Mouse (Mus musculus): ENCODE measurements at regions not wholly inside any gene's neighbourhood (a gene's known extent, or its start where the extent isn't known, plus 50 kb on each side); places are given as distances from the start of the nearest gene placed in this dataset.

DNA sequence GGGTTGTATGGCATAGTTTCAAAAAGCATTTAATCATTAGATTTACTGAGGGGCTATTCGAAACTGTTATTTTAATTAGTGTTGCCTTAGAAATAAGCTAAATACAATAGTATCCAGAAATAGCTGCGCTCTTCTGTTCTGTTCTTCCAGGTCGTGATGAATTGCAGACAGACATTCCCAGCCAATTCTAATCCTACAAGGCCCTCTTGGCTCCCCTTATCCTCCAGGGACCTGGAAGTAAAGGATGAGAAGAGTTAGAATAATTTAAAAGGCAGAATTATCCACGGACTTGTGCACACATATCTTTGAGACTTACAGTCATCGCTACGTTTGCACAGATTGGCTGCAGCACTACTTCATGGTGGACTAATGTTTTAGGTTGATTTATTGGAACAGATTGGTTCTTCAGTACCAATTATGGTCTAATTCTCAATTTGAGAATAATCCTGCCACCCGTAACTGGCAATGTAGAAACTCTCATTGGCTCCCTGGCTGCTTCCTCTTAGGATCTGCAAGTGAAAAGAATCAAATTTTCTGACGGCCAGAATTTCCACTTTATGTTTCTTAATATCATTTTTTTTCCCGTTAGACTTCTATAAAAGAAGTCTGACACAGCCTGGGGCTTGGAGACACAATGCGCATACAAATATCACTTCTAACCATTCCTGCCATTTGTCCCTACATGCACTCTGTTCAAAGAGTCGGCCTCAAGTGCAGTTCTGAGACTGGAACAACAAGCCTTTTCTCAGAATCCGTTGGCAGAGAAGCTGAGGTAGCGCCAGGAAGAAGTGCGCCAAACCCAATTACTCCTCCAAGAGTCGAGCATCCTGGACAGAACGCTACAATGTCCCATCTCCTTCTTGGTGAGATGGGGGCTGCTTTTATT lies 225.4 kb downstream of the Dusp6 start:
- WGBS = 87% methylated on average over 16 of the region's 16 CpGs
- DNase-seq (ENCODE audit: low spot score) (no peak), ATAC-seq (no peak)
- Histone ChIP-seq H3K4me3 (ENCODE audit: low read depth, low read length) (no peak overlapping the region), H3K4me1 (ENCODE audit: insufficient read depth, low read depth, low read length) (no peaks in the 10 kb centered on the region), H3K27ac (ENCODE audit: low read length) (no peak overlapping the region), H3K27me3 (replicated peaks; ENCODE audit: insufficient read depth, low read length) (no peaks in the 10 kb centered on the region), H3K4me2 (replicated peaks; ENCODE audit: low read depth, low read length) (no peak overlapping the region), H3K9me3 (ENCODE audit: low read length) (no peaks in the 10 kb centered on the region), H3K9ac (replicated peaks; ENCODE audit: low read depth) (no peak overlapping the region), H3K36me3 (ENCODE audit: insufficient read depth, low read length) (no peaks in the 10 kb centered on the region)
- TF ChIP-seq EP300 (IDR thresholded peaks at IDR 0.05) (no peak), CTCF (IDR thresholded peaks at IDR 0.05) (no peak)

DNA sequence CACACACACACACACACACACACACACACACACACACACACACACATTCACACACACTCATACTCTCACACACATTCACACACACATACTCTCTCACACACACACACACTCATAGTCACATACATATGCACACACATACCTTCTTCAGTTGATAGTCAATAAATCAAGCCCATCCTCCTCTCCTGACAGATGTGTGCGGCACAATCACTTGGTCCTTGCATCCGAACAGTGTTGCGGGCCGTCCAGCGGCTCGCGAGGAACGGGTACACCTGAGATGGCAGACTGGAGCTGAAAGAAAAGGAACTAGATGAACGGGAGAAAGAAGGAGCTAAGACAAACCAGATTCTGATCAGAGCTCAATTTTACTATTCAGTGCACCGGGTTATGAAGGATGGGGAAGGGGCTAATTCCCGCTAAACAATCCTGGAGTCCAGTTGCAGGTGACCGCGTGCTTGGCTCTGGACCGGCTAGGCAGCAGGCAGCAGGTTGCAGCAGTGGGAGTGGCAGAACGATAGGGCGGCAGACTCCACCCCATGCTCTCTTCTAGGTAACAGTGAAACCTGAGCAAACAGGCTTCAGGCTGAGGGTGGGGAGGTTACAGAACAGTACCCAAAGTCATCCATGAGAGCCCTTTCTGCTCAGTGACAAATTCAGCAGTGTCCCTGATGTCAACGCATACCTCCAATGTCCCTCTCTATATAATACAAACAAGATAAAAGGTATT lies 247.8 kb downstream of the Csl start:
- Histone ChIP-seq H3K9ac (replicated peaks; ENCODE audit: low read depth) (no peak overlapping the region), H3K36me3 (ENCODE audit: insufficient read depth, low read length) (no peaks in the 10 kb centered on the region)
- 49% methylated on average over 17 of the region's 17 CpGs for WGBS

DNA sequence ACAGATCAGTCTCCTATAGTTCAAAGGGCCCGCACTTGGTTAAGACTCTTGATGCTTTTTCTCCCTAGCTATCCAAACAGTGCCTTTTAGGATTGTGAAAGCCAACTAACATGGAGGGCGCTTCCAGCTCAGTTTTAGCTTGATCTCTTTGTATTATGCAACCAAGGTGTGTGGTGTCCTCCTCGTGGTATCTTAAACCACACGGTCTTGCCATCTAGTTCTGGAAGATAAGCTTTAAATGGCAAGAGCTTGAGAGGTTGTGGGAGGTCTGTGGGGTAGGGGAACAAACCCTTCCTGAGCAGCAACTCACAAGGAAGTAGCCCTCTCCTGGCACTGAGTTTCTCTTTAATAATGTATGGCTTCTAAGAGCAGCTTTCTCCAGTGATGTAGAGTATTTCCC lies 241.5 kb downstream of the Csl start:
- no peak for TF ChIP-seq CTCF (IDR thresholded peaks at IDR 0.05)
- H3K4me2 ChIP-seq (replicated peaks; ENCODE audit: low read depth, low read length) = no peak overlapping the region
- ATAC-seq (no peak), DNase-seq (ENCODE audit: low spot score) (no peak)
- no peaks in the 10 kb centered on the region for H3K27me3 ChIP-seq (replicated peaks; ENCODE audit: insufficient read depth, low read length)
- WGBS = 75% methylated on average over 4 of the region's 4 CpGs
- no peak overlapping the region for H3K27ac ChIP-seq (ENCODE audit: low read length)
- H3K4me3 ChIP-seq (ENCODE audit: low read depth, low read length) = no peak overlapping the region
- H3K36me3 ChIP-seq (ENCODE audit: insufficient read depth, low read length) = no peaks in the 10 kb centered on the region
- H3K9me3 ChIP-seq (ENCODE audit: low read length) = no peaks in the 10 kb centered on the region
- no peak overlapping the region for H3K9ac ChIP-seq (replicated peaks; ENCODE audit: low read depth)
- H3K4me1 ChIP-seq (ENCODE audit: insufficient read depth, low read depth, low read length) = no peaks in the 10 kb centered on the region

More for the DNA sequence above, 247.8 kb downstream of the Csl start:
- H3K4me3 ChIP-seq (ENCODE audit: low read depth, low read length) = no peak overlapping the region
- no peaks in the 10 kb centered on the region for H3K9me3 ChIP-seq (ENCODE audit: low read length)
- no peak overlapping the region for H3K27ac ChIP-seq (ENCODE audit: low read length)
- H3K4me2 ChIP-seq (replicated peaks; ENCODE audit: low read depth, low read length) = no peak overlapping the region
- TF ChIP-seq CTCF (IDR thresholded peaks at IDR 0.05) (no peak), EP300 (IDR thresholded peaks at IDR 0.05) (no peak)
- DNase-seq (ENCODE audit: low spot score) (peak; percentile 11), ATAC-seq (peak; percentile 48; the same call in 1 of the 2 replicates)
- no peaks in the 10 kb centered on the region for H3K4me1 ChIP-seq (ENCODE audit: insufficient read depth, low read depth, low read length)
- H3K27me3 ChIP-seq (replicated peaks; ENCODE audit: insufficient read depth, low read length) = no peaks in the 10 kb centered on the region

DNA sequence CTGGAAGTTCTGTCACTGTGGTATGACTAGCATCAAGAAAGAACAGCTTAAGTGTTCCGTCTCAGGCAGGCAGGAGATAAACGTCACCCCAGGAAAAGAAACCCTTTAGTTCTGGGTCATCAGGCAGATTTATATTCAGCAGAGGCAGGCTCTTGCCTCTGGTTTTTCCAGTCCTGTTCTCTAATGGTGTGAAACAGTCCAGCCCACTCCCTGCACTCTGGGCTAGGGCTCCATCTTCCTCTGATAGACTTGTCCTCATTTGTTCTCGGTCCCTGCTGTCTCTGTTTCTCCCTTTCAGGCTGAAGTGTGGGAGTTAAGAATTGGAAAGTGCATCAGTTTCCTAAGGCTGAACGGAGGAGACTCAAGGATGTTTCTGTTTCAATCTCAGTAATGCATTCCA lies 240.0 kb downstream of the Csl start:
- Histone ChIP-seq H3K4me2 (replicated peaks; ENCODE audit: low read depth, low read length) (no peak overlapping the region), H3K9me3 (ENCODE audit: low read length) (no peaks in the 10 kb centered on the region), H3K4me1 (ENCODE audit: insufficient read depth, low read depth, low read length) (peaks cover 6% of the 10 kb centered on the region; the same call in 1 of the 2 replicates), H3K4me3 (ENCODE audit: low read depth, low read length) (no peak overlapping the region), H3K9ac (replicated peaks; ENCODE audit: low read depth) (no peak overlapping the region), H3K27me3 (replicated peaks; ENCODE audit: insufficient read depth, low read length) (no peaks in the 10 kb centered on the region), H3K27ac (ENCODE audit: low read length) (no peak overlapping the region), H3K36me3 (ENCODE audit: insufficient read depth, low read length) (no peaks in the 10 kb centered on the region)
- TF ChIP-seq CTCF (IDR thresholded peaks at IDR 0.05) = no peak
- TF ChIP-seq EP300 (IDR thresholded peaks at IDR 0.05) = no peak
- ATAC-seq (no peak), DNase-seq (ENCODE audit: low spot score) (no peak)
- WGBS = 52% methylated on average over 4 of the region's 4 CpGs

DNA sequence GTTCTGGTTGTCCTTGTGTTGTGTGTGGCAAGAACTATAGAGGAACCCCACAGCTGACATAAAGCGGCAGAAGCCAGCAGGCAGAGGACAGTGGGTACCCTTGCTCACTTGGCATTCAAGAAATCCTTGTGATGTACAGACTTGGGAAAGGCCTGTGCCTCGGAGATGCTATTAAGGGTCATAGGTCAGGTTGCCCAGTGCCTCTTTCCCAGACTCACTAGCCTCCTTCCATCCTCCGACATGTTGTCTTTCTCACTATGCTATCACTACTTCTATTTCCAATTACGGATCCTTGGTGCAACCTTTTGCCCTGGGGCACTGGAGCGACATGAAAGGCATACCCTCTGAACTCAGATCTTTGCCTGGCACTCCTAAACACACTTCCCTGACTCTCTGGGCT lies 235.6 kb downstream of the Csl start:
- no peaks in the 10 kb centered on the region for H3K27me3 ChIP-seq (replicated peaks; ENCODE audit: insufficient read depth, low read length)
- no peak for ATAC-seq
- H3K4me2 ChIP-seq (replicated peaks; ENCODE audit: low read depth, low read length) = no peak overlapping the region; the same call in 1 of the 2 replicates
- TF ChIP-seq CTCF (IDR thresholded peaks at IDR 0.05) (no peak), EP300 (IDR thresholded peaks at IDR 0.05) (no peak)
- H3K9ac ChIP-seq (replicated peaks; ENCODE audit: low read depth) = no peak overlapping the region
- H3K4me3 ChIP-seq (ENCODE audit: low read depth, low read length) = no peak overlapping the region
- WGBS = 66% methylated on average over 5 of the region's 5 CpGs
- no peak for DNase-seq (ENCODE audit: low spot score)
- H3K36me3 ChIP-seq (ENCODE audit: insufficient read depth, low read length) = no peaks in the 10 kb centered on the region
- peaks cover 6% of the 10 kb centered on the region; the same call in 1 of the 2 replicates for H3K4me1 ChIP-seq (ENCODE audit: insufficient read depth, low read depth, low read length)
- H3K27ac ChIP-seq (ENCODE audit: low read length) = no peak overlapping the region
- H3K9me3 ChIP-seq (ENCODE audit: low read length) = no peaks in the 10 kb centered on the region
